Mouse (Mus musculus): ENCODE data around the gene Gse1. TPM values are rescaled to one million over a fixed set of nuclear protein-coding genes. Genes with fewer than 3 reads are reported as not detected.

The Gse1 gene
- polyA plus RNA-seq, 1 experiment: 55.9 TPM

DNA sequence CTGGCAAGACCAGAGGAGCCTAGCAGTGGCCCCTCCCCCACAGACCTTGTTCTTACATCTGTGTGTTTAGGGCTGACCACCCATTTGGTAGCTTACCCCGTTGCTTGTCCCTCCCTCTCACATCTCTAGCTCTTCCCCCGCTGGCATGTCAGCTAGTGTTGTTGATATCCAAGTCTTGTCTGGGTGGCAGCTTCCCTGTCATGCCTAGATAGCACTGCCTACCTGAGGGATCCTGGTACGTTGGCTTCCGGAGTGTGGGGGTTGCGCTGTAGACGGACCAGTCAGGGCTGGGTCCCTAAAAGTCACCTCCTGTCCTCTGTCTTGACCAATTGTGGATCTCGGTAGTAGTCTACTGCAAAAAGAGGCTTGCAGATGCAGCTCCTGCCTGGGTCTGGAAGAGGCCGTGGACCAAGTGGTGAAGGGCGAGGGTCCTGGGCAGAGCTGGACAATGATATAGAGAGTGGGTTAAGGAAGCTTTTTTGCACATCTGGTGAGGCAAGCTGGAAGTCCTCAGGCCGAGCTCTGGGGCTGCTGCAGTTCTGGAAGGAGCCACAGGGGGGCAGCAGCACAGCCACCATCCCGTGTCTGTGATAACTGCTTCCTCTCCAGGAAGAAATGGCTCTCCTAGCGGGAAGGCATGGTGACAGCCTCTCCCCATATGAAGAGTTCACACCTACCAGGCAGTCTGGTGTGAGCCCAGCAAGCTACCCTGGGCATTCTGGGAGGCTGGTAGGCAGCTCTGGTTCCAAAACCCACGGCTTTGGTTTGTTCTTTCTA lies 341.9 kb downstream of the Gse1 start:
- Histone ChIP-seq H3K36me3 (ENCODE audit: control insufficient read depth, insufficient read depth, low read length) (peaks cover 89% of the 10 kb centered on the region), H3K4me3 (ENCODE audit: low read depth, low read length) (no peak overlapping the region), H3K27ac (ENCODE audit: insufficient read depth, low read depth, low read length) (no peak overlapping the region), H3K4me1 (ENCODE audit: control insufficient read depth, insufficient read depth, insufficient read length, low read length) (no peaks in the 10 kb centered on the region), H3K27me3 (ENCODE audit: control insufficient read depth, insufficient read depth, low read length) (no peaks in the 10 kb centered on the region)
- WGBS: 59% methylated on average over 13 of the region's 13 CpGs
- TF ChIP-seq CTCF (IDR thresholded peaks at IDR 0.05; ENCODE audit: extremely low read depth, insufficient read length, insufficient replicate concordance, low read depth, low read length): peak; percentile 90
- no peak for TF ChIP-seq POLR2A (IDR thresholded peaks at IDR 0.05; ENCODE audit: low read depth, low read length)

GRCm38 (mm10) chr8:120571561-120571960 lies 343.3 kb downstream of the Gse1 start:
- Histone ChIP-seq H3K27me3 (ENCODE audit: control insufficient read depth, insufficient read depth, low read length) (no peaks in the 10 kb centered on the region), H3K4me1 (ENCODE audit: control insufficient read depth, insufficient read depth, insufficient read length, low read length) (no peaks in the 10 kb centered on the region), H3K4me3 (ENCODE audit: low read depth, low read length) (no peak overlapping the region), H3K36me3 (ENCODE audit: control insufficient read depth, insufficient read depth, low read length) (peaks cover 92% of the 10 kb centered on the region), H3K27ac (ENCODE audit: insufficient read depth, low read depth, low read length) (no peak overlapping the region)
- TF ChIP-seq POLR2A (IDR thresholded peaks at IDR 0.05; ENCODE audit: low read depth, low read length) (no peak), CTCF (IDR thresholded peaks at IDR 0.05; ENCODE audit: extremely low read depth, insufficient read length, insufficient replicate concordance, low read depth, low read length) (no peak)
- WGBS: 93% methylated on average over 8 of the region's 8 CpGs

DNA sequence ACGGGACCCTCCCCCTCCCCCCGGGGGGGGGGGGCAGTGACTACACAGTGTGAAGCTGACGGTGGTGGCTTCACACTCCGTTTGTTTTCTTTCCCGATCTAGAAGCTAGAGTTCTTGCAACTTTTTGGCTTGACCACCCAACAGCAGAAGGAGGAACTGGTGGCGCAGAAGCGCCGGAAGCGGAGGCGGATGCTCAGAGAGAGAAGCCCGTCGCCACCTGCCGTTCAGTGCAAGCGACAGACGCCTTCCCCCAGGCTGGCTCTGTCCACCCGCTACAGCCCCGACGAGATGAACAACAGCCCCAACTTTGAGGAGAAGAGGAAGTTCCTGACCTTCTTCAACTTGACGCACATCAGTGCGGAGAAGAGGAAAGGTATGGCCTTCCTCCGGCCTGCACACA lies 344.3 kb downstream of the Gse1 start:
- 84% methylated on average over 21 of the region's 21 CpGs for WGBS
- H3K4me3 ChIP-seq (ENCODE audit: low read depth, low read length): no peak overlapping the region
- H3K36me3 ChIP-seq (ENCODE audit: control insufficient read depth, insufficient read depth, low read length): peaks cover 92% of the 10 kb centered on the region

DNA sequence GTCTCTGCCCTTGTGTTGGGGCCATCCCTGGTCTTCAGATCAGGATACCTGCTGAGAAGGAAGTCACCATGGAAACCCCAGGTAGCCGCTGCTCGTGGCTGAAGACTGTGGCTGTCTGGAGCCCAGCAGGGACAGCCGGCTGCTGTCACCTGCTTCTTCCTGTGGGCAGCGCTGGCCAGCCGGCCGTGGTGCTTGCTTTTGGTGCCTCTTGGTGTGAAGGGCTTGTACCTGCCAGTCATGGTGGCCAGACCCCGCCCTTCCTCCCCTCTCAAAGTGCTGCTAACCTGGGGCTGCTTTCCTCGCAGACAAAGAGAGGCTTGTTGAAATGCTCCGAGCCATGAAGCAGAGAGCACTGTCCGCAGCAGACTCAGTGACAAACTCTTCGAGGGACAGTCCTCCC lies 345.6 kb downstream of the Gse1 start:
- H3K36me3 ChIP-seq (ENCODE audit: control insufficient read depth, insufficient read depth, low read length): peaks cover 91% of the 10 kb centered on the region
- no peaks in the 10 kb centered on the region for H3K27me3 ChIP-seq (ENCODE audit: control insufficient read depth, insufficient read depth, low read length)
- no peak overlapping the region for H3K4me3 ChIP-seq (ENCODE audit: low read depth, low read length)
- H3K27ac ChIP-seq (ENCODE audit: insufficient read depth, low read depth, low read length): no peak overlapping the region
- WGBS: 88% methylated on average over 11 of the region's 11 CpGs
- TF ChIP-seq POLR2A (IDR thresholded peaks at IDR 0.05; ENCODE audit: low read depth, low read length) (no peak), CTCF (IDR thresholded peaks at IDR 0.05; ENCODE audit: extremely low read depth, insufficient read length, insufficient replicate concordance, low read depth, low read length) (no peak)
- no peaks in the 10 kb centered on the region for H3K4me1 ChIP-seq (ENCODE audit: control insufficient read depth, insufficient read depth, insufficient read length, low read length)

More for the DNA sequence above, 344.3 kb downstream of the Gse1 start:
- Histone ChIP-seq H3K4me1 (ENCODE audit: control insufficient read depth, insufficient read depth, insufficient read length, low read length) (no peaks in the 10 kb centered on the region), H3K27ac (ENCODE audit: insufficient read depth, low read depth, low read length) (no peak overlapping the region), H3K27me3 (ENCODE audit: control insufficient read depth, insufficient read depth, low read length) (no peaks in the 10 kb centered on the region)
- TF ChIP-seq POLR2A (IDR thresholded peaks at IDR 0.05; ENCODE audit: low read depth, low read length): no peak
- TF ChIP-seq CTCF (IDR thresholded peaks at IDR 0.05; ENCODE audit: extremely low read depth, insufficient read length, insufficient replicate concordance, low read depth, low read length): no peak

- H3K4me3 ChIP-seq (ENCODE audit: low read depth, low read length): no peak overlapping the region
- H3K27ac ChIP-seq (ENCODE audit: insufficient read depth, low read depth, low read length): no peak overlapping the region
- TF ChIP-seq POLR2A (IDR thresholded peaks at IDR 0.05; ENCODE audit: low read depth, low read length): no peak
- no peak for TF ChIP-seq CTCF (IDR thresholded peaks at IDR 0.05; ENCODE audit: extremely low read depth, insufficient read length, insufficient replicate concordance, low read depth, low read length)
- no peaks in the 10 kb centered on the region for H3K4me1 ChIP-seq (ENCODE audit: control insufficient read depth, insufficient read depth, insufficient read length, low read length)
- H3K27me3 ChIP-seq (ENCODE audit: control insufficient read depth, insufficient read depth, low read length): no peaks in the 10 kb centered on the region
- H3K36me3 ChIP-seq (ENCODE audit: control insufficient read depth, insufficient read depth, low read length): peaks cover 91% of the 10 kb centered on the region
- 68% methylated on average over 19 of the region's 19 CpGs for WGBS
Observed at GRCm38 (mm10) chr8:120574941-120575340, 346.7 kb downstream of the Gse1 start.

- peaks cover 94% of the 10 kb centered on the region for H3K36me3 ChIP-seq (ENCODE audit: control insufficient read depth, insufficient read depth, low read length)
- no peak overlapping the region for H3K4me3 ChIP-seq (ENCODE audit: low read depth, low read length)
- TF ChIP-seq POLR2A (IDR thresholded peaks at IDR 0.05; ENCODE audit: low read depth, low read length) (no peak), CTCF (IDR thresholded peaks at IDR 0.05; ENCODE audit: extremely low read depth, insufficient read length, insufficient replicate concordance, low read depth, low read length) (no peak)
- 81% methylated on average over 9 of the region's 9 CpGs for WGBS
- H3K27ac ChIP-seq (ENCODE audit: insufficient read depth, low read depth, low read length): no peak overlapping the region
- no peaks in the 10 kb centered on the region for H3K4me1 ChIP-seq (ENCODE audit: control insufficient read depth, insufficient read depth, insufficient read length, low read length)
- H3K27me3 ChIP-seq (ENCODE audit: control insufficient read depth, insufficient read depth, low read length): no peaks in the 10 kb centered on the region
Observed at GRCm38 (mm10) chr8:120575801-120576200, 347.5 kb downstream of the Gse1 start.

DNA sequence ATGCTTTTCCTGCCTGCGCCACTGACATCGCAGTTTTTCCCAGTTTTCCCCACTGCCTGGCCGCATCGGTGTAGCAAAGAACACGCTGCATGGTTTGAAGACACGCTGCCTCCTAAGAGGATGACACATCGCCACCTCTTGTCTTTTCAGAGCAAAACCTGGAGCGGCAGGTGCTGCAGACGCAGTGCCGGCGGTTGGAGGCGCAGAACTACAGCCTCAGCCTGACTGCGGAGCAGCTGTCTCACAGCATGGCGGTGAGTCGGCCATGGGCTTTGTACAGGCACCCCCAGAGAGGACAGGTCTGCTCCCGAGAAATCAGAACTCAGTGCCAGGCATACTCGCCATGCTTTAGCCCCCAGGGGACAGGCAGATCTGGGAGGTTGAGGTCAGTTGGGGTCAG lies 349.6 kb downstream of the Gse1 start:
- Histone ChIP-seq H3K4me3 (ENCODE audit: low read depth, low read length) (no peak overlapping the region), H3K4me1 (ENCODE audit: control insufficient read depth, insufficient read depth, insufficient read length, low read length) (no peaks in the 10 kb centered on the region), H3K27ac (ENCODE audit: insufficient read depth, low read depth, low read length) (no peak overlapping the region), H3K36me3 (ENCODE audit: control insufficient read depth, insufficient read depth, low read length) (peaks cover 81% of the 10 kb centered on the region), H3K27me3 (ENCODE audit: control insufficient read depth, insufficient read depth, low read length) (no peaks in the 10 kb centered on the region)
- TF ChIP-seq CTCF (IDR thresholded peaks at IDR 0.05; ENCODE audit: extremely low read depth, insufficient read length, insufficient replicate concordance, low read depth, low read length): no peak
- TF ChIP-seq POLR2A (IDR thresholded peaks at IDR 0.05; ENCODE audit: low read depth, low read length): no peak
- WGBS: 95% methylated on average over 17 of the region's 17 CpGs
